In genomic region chr6:134888563-134889017, GRCm38 (mm10) we compare ENCODE assay signal across 8 mouse cellular contexts. TPM values are rescaled to one million over a fixed set of nuclear protein-coding genes. Genes with fewer than 3 reads are reported as not detected.
DNase-seq lines count a peak whose midpoint lies in the region; ATAC-seq and TF ChIP-seq lines count a peak whose summit lies in the region.

No protein-coding gene starts in this region.

- peak; percentile 92 for DNase-seq in brain, embryonic 14.5 days (ENCODE audit: low read depth)
- peak; percentile 58 for DNase-seq in embryonic facial prominence, embryonic 11.5 days (ENCODE audit: low spot score)
- DNase-seq in layer of hippocampus, adult 11-12 months (ENCODE audit: low spot score) = peak; percentile 58
- peak; percentile 82 for DNase-seq in midbrain, embryonic 14.5 days
- DNase-seq in liver, postnatal 0 days = no peak
- no peak for DNase-seq in kidney, adult 11 months

- 0 out of 2 replicates have a peak, but pooled peaks have one; percentile 14 for TF ChIP-seq POLR2A in brain, embryonic 14.5 days (IDR thresholded peaks at IDR 0.05; ENCODE audit: borderline replicate concordance, extremely low read depth, insufficient read depth, insufficient read length, poor library complexity, severe bottlenecking)

- peak overlapping the region; percentile 47; the same call in 1 of the 2 replicates for H3K27ac ChIP-seq in embryonic facial prominence, embryonic 11.5 days (replicated peaks; ENCODE audit: low read depth, low read length)
- peak overlapping the region; percentile 92 for H3K27ac ChIP-seq in midbrain, embryonic 14.5 days (replicated peaks; ENCODE audit: low read depth, low read length)
- no peak overlapping the region for H3K27ac ChIP-seq in liver, postnatal 0 days (ENCODE audit: low read depth)

- TF ChIP-seq CTCF in brain, embryonic 14.5 days (IDR thresholded peaks at IDR 0.05; ENCODE audit: borderline replicate concordance, extremely low read depth, insufficient read depth, insufficient read length) = no peak
- no peak for TF ChIP-seq CTCF in liver, postnatal 0 days (IDR thresholded peaks at IDR 0.05; ENCODE audit: low read depth)

- H3K27me3 ChIP-seq in embryonic facial prominence, embryonic 11.5 days (ENCODE audit: control insufficient read depth, insufficient read depth, low read length) = no peaks in the 10 kb centered on the region
- no peaks in the 10 kb centered on the region for H3K27me3 ChIP-seq in midbrain, embryonic 14.5 days (ENCODE audit: control insufficient read depth, insufficient read depth, low read length)
- H3K27me3 ChIP-seq in liver, postnatal 0 days (ENCODE audit: insufficient read depth, low read length) = no peaks in the 10 kb centered on the region

- H3K9me3 ChIP-seq in embryonic facial prominence, embryonic 11.5 days (replicated peaks; ENCODE audit: control insufficient read depth, low read length) = no peaks in the 10 kb centered on the region
- no peaks in the 10 kb centered on the region for H3K9me3 ChIP-seq in midbrain, embryonic 14.5 days (ENCODE audit: control insufficient read depth, low read length)
- no peaks in the 10 kb centered on the region for H3K9me3 ChIP-seq in liver, postnatal 0 days (ENCODE audit: low read length)

- no peaks in the 10 kb centered on the region for H3K4me1 ChIP-seq in embryonic facial prominence, embryonic 11.5 days (ENCODE audit: control insufficient read depth, insufficient read depth, low read length)
- peaks cover 39% of the 10 kb centered on the region for H3K4me1 ChIP-seq in midbrain, embryonic 14.5 days (ENCODE audit: control insufficient read depth, insufficient read depth, low read length)
- H3K4me1 ChIP-seq in liver, postnatal 0 days (ENCODE audit: insufficient read depth) = no peaks in the 10 kb centered on the region

- peak; percentile 36; the same call in 1 of the 2 replicates for ATAC-seq in embryonic facial prominence, embryonic 11.5 days (replicated peaks; ENCODE audit: insufficient number of reproducible peaks, low FRiP score, low TSS enrichment, low read depth)
- ATAC-seq in midbrain, embryonic 14.5 days (ENCODE audit: low FRiP score, low TSS enrichment) = peak; percentile 74
- no peak for ATAC-seq in megakaryocyte-erythroid progenitor cell, adult 5-6 weeks (replicated peaks; ENCODE audit: low FRiP score, low TSS enrichment, poor library complexity, severe bottlenecking)
- no peak for ATAC-seq in inflammation-experienced regulatory T-cells, adult 6 months
- ATAC-seq in liver, postnatal 0 days = no peak

- no peak overlapping the region; the same call in 1 of the 2 replicates for H3K4me2 ChIP-seq in embryonic facial prominence, embryonic 11.5 days (ENCODE audit: low read depth, low read length)
- peak overlapping the region; percentile 70 for H3K4me2 ChIP-seq in midbrain, embryonic 14.5 days (ENCODE audit: low read length)
- H3K4me2 ChIP-seq in liver, postnatal 0 days (ENCODE audit: low read depth, low read length) = no peak overlapping the region

- no peak overlapping the region for H3K9ac ChIP-seq in embryonic facial prominence, embryonic 11.5 days (replicated peaks; ENCODE audit: low read length)
- H3K9ac ChIP-seq in midbrain, embryonic 14.5 days (replicated peaks; ENCODE audit: low read length) = peak overlapping the region; percentile 6
- H3K9ac ChIP-seq in liver, postnatal 0 days (replicated peaks) = no peak overlapping the region

- H3K4me3 ChIP-seq in embryonic facial prominence, embryonic 11.5 days (ENCODE audit: low read depth, low read length) = no peak overlapping the region
- peak overlapping the region; percentile 59 for H3K4me3 ChIP-seq in midbrain, embryonic 14.5 days (replicated peaks; ENCODE audit: low read depth, low read length)
- H3K4me3 ChIP-seq in liver, postnatal 0 days (ENCODE audit: low read depth, low read length) = no peak overlapping the region

- no peaks in the 10 kb centered on the region for H3K36me3 ChIP-seq in embryonic facial prominence, embryonic 11.5 days (replicated peaks; ENCODE audit: control insufficient read depth, insufficient read depth, low read depth, low read length)
- H3K36me3 ChIP-seq in midbrain, embryonic 14.5 days (ENCODE audit: control insufficient read depth, insufficient read depth, low read length) = 0 out of 2 replicates have a peak, but pooled peaks cover 2% of the 10 kb centered on the region
- no peaks in the 10 kb centered on the region for H3K36me3 ChIP-seq in liver, postnatal 0 days (replicated peaks; ENCODE audit: insufficient read depth, low read length)

- 2% methylated on average over 4 of the region's 4 CpGs for whole genome bisulfite sequencing in embryonic facial prominence, embryonic 11.5 days
- WGBS in midbrain, embryonic 14.5 days = 1% methylated on average over 4 of the region's 4 CpGs
- 25% methylated on average over 4 of the region's 4 CpGs for WGBS in liver, postnatal 0 days (ENCODE audit: insufficient replicate concordance)

- no peak for TF ChIP-seq EP300 in liver, postnatal 0 days (IDR thresholded peaks at IDR 0.05; ENCODE audit: low read depth)

RNA-seq across cellular contexts. Expression of gene Gpr19, which starts 9.8 kb away (rescaled TPM):
- polyA plus RNA-seq in brain, embryonic 14.5 days (2012; rRNA removed) = 39.2 and 54.7 TPM in 2 replicates
- 13.2 and 19.2 TPM in 2 replicates for polyA plus RNA-seq in embryonic facial prominence, embryonic 11.5 days (2014; fragmentation: Nextera tagmentation; extraction: Ambion mirVana)
- 43.0 and 46.7 TPM in 2 replicates for polyA plus RNA-seq in midbrain, embryonic 14.5 days (2014; fragmentation: Nextera tagmentation; extraction: Ambion mirVana)
- total RNA-seq in megakaryocyte-erythroid progenitor cell, adult 5-6 weeks (2014; fragmentation: Nextera tagmentation) = 6.5 and 6.9 TPM in 2 replicates
- total RNA-seq in megakaryocyte-erythroid progenitor cell, adult 5-6 weeks (2017) = 4.5 and 7.0 TPM in 2 replicates
- polyA plus RNA-seq in inflammation-experienced regulatory T-cells, adult 6 months (2017; shearing (Covaris generic)) = 1 to 10 TPM; 5.7 to 9.1 (median 6.8) TPM
- 4.6 and 4.8 TPM in 2 replicates for polyA plus RNA-seq in liver, postnatal 0 days (2015; fragmentation: Nextera tagmentation; extraction: Ambion mirVana)

RNA-seq across cellular contexts. Expression of gene Cdkn1b, which starts 31.6 kb away (rescaled TPM):
- polyA plus RNA-seq in brain, embryonic 14.5 days (2012; rRNA removed) = 45.8 and 55.9 TPM in 2 replicates
- polyA plus RNA-seq in embryonic facial prominence, embryonic 11.5 days (2014; fragmentation: Nextera tagmentation; extraction: Ambion mirVana) = 18.7 and 21.2 TPM in 2 replicates
- 29.9 TPM in 2 replicates for polyA plus RNA-seq in midbrain, embryonic 14.5 days (2014; fragmentation: Nextera tagmentation; extraction: Ambion mirVana)
- 17.2 and 22.1 TPM in 2 replicates for total RNA-seq in megakaryocyte-erythroid progenitor cell, adult 5-6 weeks (2014; fragmentation: Nextera tagmentation)
- 34.9 and 49.3 TPM in 2 replicates for total RNA-seq in megakaryocyte-erythroid progenitor cell, adult 5-6 weeks (2017)
- polyA plus RNA-seq in inflammation-experienced regulatory T-cells, adult 6 months (2017; shearing (Covaris generic)) = 10 to 100 TPM; 29.4 to 55.7 (median 51.9) TPM
- polyA plus RNA-seq in liver, postnatal 0 days (2015; fragmentation: Nextera tagmentation; extraction: Ambion mirVana) = 10.9 and 14.1 TPM in 2 replicates

RNA-seq across cellular contexts. Expression of gene Crebl2, which starts 58.6 kb away (rescaled TPM):
- 8.4 and 8.8 TPM in 2 replicates for polyA plus RNA-seq in brain, embryonic 14.5 days (2012; rRNA removed)
- 0.96 and 1.1 TPM in 2 replicates for polyA plus RNA-seq in embryonic facial prominence, embryonic 11.5 days (2014; fragmentation: Nextera tagmentation; extraction: Ambion mirVana)
- polyA plus RNA-seq in midbrain, embryonic 14.5 days (2014; fragmentation: Nextera tagmentation; extraction: Ambion mirVana) = 3.9 and 4.3 TPM in 2 replicates
- 6.2 and 11.7 TPM in 2 replicates for total RNA-seq in megakaryocyte-erythroid progenitor cell, adult 5-6 weeks (2014; fragmentation: Nextera tagmentation)
- 10.4 and 12.9 TPM in 2 replicates for total RNA-seq in megakaryocyte-erythroid progenitor cell, adult 5-6 weeks (2017)
- polyA plus RNA-seq in inflammation-experienced regulatory T-cells, adult 6 months (2017; shearing (Covaris generic)) = 10 to 100 TPM; 20.4 to 46.1 (median 45.3) TPM
- 6.3 and 6.6 TPM in 2 replicates for polyA plus RNA-seq in liver, postnatal 0 days (2015; fragmentation: Nextera tagmentation; extraction: Ambion mirVana)

Comparison
In these comparisons a context has a peak if more than half of its experiments do, and no peak if none do; other contexts are left out.
1. DNase-seq: peak in brain, embryonic 14.5 days (single experiment), embryonic facial prominence, embryonic 11.5 days (single experiment), layer of hippocampus, adult 11-12 months (single experiment) and midbrain, embryonic 14.5 days (single experiment); none in liver, postnatal 0 days (single experiment) and kidney, adult 11 months (single experiment).
2. ATAC-seq: peak in embryonic facial prominence, embryonic 11.5 days (single experiment) and midbrain, embryonic 14.5 days (single experiment); none in megakaryocyte-erythroid progenitor cell, adult 5-6 weeks (single experiment), inflammation-experienced regulatory T-cells, adult 6 months (single experiment) and liver, postnatal 0 days (single experiment).